Mouse (Mus musculus) olfactory bulb, adult 2 months (tissue): ENCODE results near the gene Kif14.

Experiments used
- CTCF ChIP-seq: fragments of 200-500 bp; IDR thresholded peaks from 2 replicates; pipeline ENCODE4 v1.5.1; 2012; ENCODE audit warnings: low read depth, mild to moderate bottlenecking, low read length, moderate library complexity; ENCODE audit not compliant: insufficient read depth
- POLR2A ChIP-seq: fragments of 200-500 bp; IDR thresholded peaks from 2 replicates; pipeline ENCODE4 v1.6.1; 2012; ENCODE audit warnings: mild to moderate bottlenecking, low read depth, low read length, moderate library complexity; ENCODE audit not compliant: insufficient read depth

DNA sequence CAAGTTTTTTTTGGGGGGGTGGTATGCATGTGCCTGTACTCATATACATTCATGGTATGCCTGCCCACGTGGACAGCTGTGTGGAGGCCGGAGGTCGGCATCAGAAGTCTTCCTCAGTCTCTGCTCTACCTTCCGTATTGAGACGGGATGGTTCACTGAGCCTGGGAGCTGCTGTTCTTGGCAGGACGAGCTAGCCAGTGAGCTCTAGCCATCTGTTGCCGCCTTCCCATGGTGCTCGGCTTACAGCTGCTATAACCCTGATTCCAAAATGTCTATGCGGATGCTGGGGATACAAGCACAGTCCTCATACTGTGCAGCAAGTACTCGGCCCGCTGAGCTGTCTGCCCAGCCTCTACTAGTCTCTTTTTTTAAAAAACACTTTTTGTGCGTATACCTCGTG lies 33.2 kb downstream of the Kif14 start:
- TF ChIP-seq CTCF (no peak), POLR2A (no peak)
